Mouse (Mus musculus): ENCODE results near the gene S100a7a. TPM values are rescaled to one million over a fixed set of nuclear protein-coding genes. Genes with fewer than 3 reads are reported as not detected.

S100a7a gene
- polyA plus RNA-seq, 1 experiment from 2014 or later, result not detected

- no peaks in the 10 kb centered on the region for H3K36me3 ChIP-seq (ENCODE audit: control insufficient read depth, insufficient read depth, low read length)
- no peak for DNase-seq (ENCODE audit: low spot score)
- no peak overlapping the region for H3K9ac ChIP-seq (ENCODE audit: low read depth, low read length)
- no peaks in the 10 kb centered on the region for H3K9me3 ChIP-seq (ENCODE audit: control insufficient read depth, low read length)
- H3K27ac ChIP-seq (ENCODE audit: low read depth, low read length), result no peak overlapping the region
- H3K4me3 ChIP-seq (ENCODE audit: low read depth, low read length), result no peak overlapping the region
- WGBS, result 72% methylated on average over 4 of the region's 4 CpGs
- no peak overlapping the region for H3K4me2 ChIP-seq
- H3K4me1 ChIP-seq (replicated peaks; ENCODE audit: control insufficient read depth, insufficient read depth, low read length), result no peaks in the 10 kb centered on the region
- no peaks in the 10 kb centered on the region for H3K27me3 ChIP-seq (replicated peaks; ENCODE audit: control insufficient read depth, insufficient read depth, low read length)
- no peak for ATAC-seq (replicated peaks; ENCODE audit: low FRiP score)
Observed at GRCm38 (mm10) chr3:90657405-90657804, 3.6 kb downstream of the S100a7a start.

- no peaks in the 10 kb centered on the region for H3K9me3 ChIP-seq (ENCODE audit: control insufficient read depth, low read length)
- H3K4me3 ChIP-seq (ENCODE audit: low read depth, low read length), result no peak overlapping the region
- no peaks in the 10 kb centered on the region for H3K27me3 ChIP-seq (replicated peaks; ENCODE audit: control insufficient read depth, insufficient read depth, low read length)
- no peak overlapping the region for H3K4me2 ChIP-seq
- H3K36me3 ChIP-seq (ENCODE audit: control insufficient read depth, insufficient read depth, low read length), result no peaks in the 10 kb centered on the region
- H3K27ac ChIP-seq (ENCODE audit: low read depth, low read length), result no peak overlapping the region
- DNase-seq (ENCODE audit: low spot score) (no peak), ATAC-seq (replicated peaks; ENCODE audit: low FRiP score) (no peak)
- H3K4me1 ChIP-seq (replicated peaks; ENCODE audit: control insufficient read depth, insufficient read depth, low read length), result no peaks in the 10 kb centered on the region
- H3K9ac ChIP-seq (ENCODE audit: low read depth, low read length), result no peak overlapping the region
Observed at GRCm38 (mm10) chr3:90659364-90660044, 5.7 kb downstream of the S100a7a start.

- ATAC-seq (replicated peaks; ENCODE audit: low FRiP score) (no peak), DNase-seq (ENCODE audit: low spot score) (no peak)
- no peaks in the 10 kb centered on the region for H3K27me3 ChIP-seq (replicated peaks; ENCODE audit: control insufficient read depth, insufficient read depth, low read length)
- H3K9ac ChIP-seq (ENCODE audit: low read depth, low read length), result no peak overlapping the region
- H3K4me1 ChIP-seq (replicated peaks; ENCODE audit: control insufficient read depth, insufficient read depth, low read length), result no peaks in the 10 kb centered on the region
- no peaks in the 10 kb centered on the region for H3K36me3 ChIP-seq (ENCODE audit: control insufficient read depth, insufficient read depth, low read length)
- no peaks in the 10 kb centered on the region for H3K9me3 ChIP-seq (ENCODE audit: control insufficient read depth, low read length)
- no peak overlapping the region for H3K27ac ChIP-seq (ENCODE audit: low read depth, low read length)
- no peak overlapping the region for H3K4me3 ChIP-seq (ENCODE audit: low read depth, low read length)
- WGBS, result 49% methylated on average over 2 of the region's 2 CpGs
- no peak overlapping the region for H3K4me2 ChIP-seq
Observed at GRCm38 (mm10) chr3:90664219-90664618, 10.4 kb downstream of the S100a7a start.

GRCm38 (mm10) chr3:90668846-90669245, 15.0 kb downstream of the S100a7a start, which contains the start of gene S100a8:
Gene S100a8, plus strand, starts transcription at chr3:90668978.
- Histone ChIP-seq H3K36me3 (ENCODE audit: control insufficient read depth, insufficient read depth, low read length) (no peaks in the 10 kb centered on the region), H3K4me1 (replicated peaks; ENCODE audit: control insufficient read depth, insufficient read depth, low read length) (no peaks in the 10 kb centered on the region), H3K4me2 (no peak within 1 kb of the TSS), H3K9ac (ENCODE audit: low read depth, low read length) (no peak within 1 kb of the TSS), H3K9me3 (ENCODE audit: control insufficient read depth, low read length) (no peaks in the 10 kb centered on the region), H3K27me3 (replicated peaks; ENCODE audit: control insufficient read depth, insufficient read depth, low read length) (no peaks in the 10 kb centered on the region), H3K27ac (ENCODE audit: low read depth, low read length) (no peak within 1 kb of the TSS), H3K4me3 (ENCODE audit: low read depth, low read length) (no peak within 1 kb of the TSS)
- ATAC-seq (replicated peaks; ENCODE audit: low FRiP score) (no peak), DNase-seq (ENCODE audit: low spot score) (no peak)
- WGBS, result 67% methylated on average over 8 of the region's 8 CpGs

- no peak overlapping the region for H3K9ac ChIP-seq (ENCODE audit: low read depth, low read length)
- ATAC-seq (replicated peaks; ENCODE audit: low FRiP score) (no peak), DNase-seq (ENCODE audit: low spot score) (no peak)
- no peak overlapping the region for H3K27ac ChIP-seq (ENCODE audit: low read depth, low read length)
- H3K4me1 ChIP-seq (replicated peaks; ENCODE audit: control insufficient read depth, insufficient read depth, low read length), result no peaks in the 10 kb centered on the region
- no peak overlapping the region for H3K4me2 ChIP-seq
- no peaks in the 10 kb centered on the region for H3K9me3 ChIP-seq (ENCODE audit: control insufficient read depth, low read length)
- H3K4me3 ChIP-seq (ENCODE audit: low read depth, low read length), result no peak overlapping the region
- no peaks in the 10 kb centered on the region for H3K36me3 ChIP-seq (ENCODE audit: control insufficient read depth, insufficient read depth, low read length)
- 24% methylated on average over 3 of the region's 3 CpGs for WGBS
- H3K27me3 ChIP-seq (replicated peaks; ENCODE audit: control insufficient read depth, insufficient read depth, low read length), result no peaks in the 10 kb centered on the region
Observed at GRCm38 (mm10) chr3:90678656-90679055, 24.8 kb downstream of the S100a7a start.

- no peak overlapping the region for H3K4me3 ChIP-seq (ENCODE audit: low read depth, low read length)
- no peaks in the 10 kb centered on the region for H3K36me3 ChIP-seq (ENCODE audit: control insufficient read depth, insufficient read depth, low read length)
- WGBS, result 89% methylated on average over 3 of the region's 3 CpGs
- H3K4me2 ChIP-seq, result no peak overlapping the region
- no peak overlapping the region for H3K9ac ChIP-seq (ENCODE audit: low read depth, low read length)
- no peaks in the 10 kb centered on the region for H3K27me3 ChIP-seq (replicated peaks; ENCODE audit: control insufficient read depth, insufficient read depth, low read length)
- no peaks in the 10 kb centered on the region for H3K9me3 ChIP-seq (ENCODE audit: control insufficient read depth, low read length)
- no peaks in the 10 kb centered on the region for H3K4me1 ChIP-seq (replicated peaks; ENCODE audit: control insufficient read depth, insufficient read depth, low read length)
- H3K27ac ChIP-seq (ENCODE audit: low read depth, low read length), result no peak overlapping the region
- DNase-seq (ENCODE audit: low spot score) (no peak), ATAC-seq (replicated peaks; ENCODE audit: low FRiP score) (no peak)
Observed at GRCm38 (mm10) chr3:90683929-90684328, 30.1 kb downstream of the S100a7a start.

GRCm38 (mm10) chr3:90686835-90687234, 33.0 kb downstream of the S100a7a start:
- 70% methylated on average over 2 of the region's 2 CpGs for WGBS
- no peaks in the 10 kb centered on the region for H3K27me3 ChIP-seq (replicated peaks; ENCODE audit: control insufficient read depth, insufficient read depth, low read length)

GRCm38 (mm10) chr3:90693496-90693895, 39.7 kb downstream of the S100a7a start:
- Histone ChIP-seq H3K4me2 (no peak overlapping the region), H3K9me3 (ENCODE audit: control insufficient read depth, low read length) (no peaks in the 10 kb centered on the region), H3K4me3 (ENCODE audit: low read depth, low read length) (no peak overlapping the region), H3K9ac (ENCODE audit: low read depth, low read length) (no peak overlapping the region), H3K27me3 (replicated peaks; ENCODE audit: control insufficient read depth, insufficient read depth, low read length) (no peaks in the 10 kb centered on the region), H3K36me3 (ENCODE audit: control insufficient read depth, insufficient read depth, low read length) (no peaks in the 10 kb centered on the region), H3K27ac (ENCODE audit: low read depth, low read length) (no peak overlapping the region), H3K4me1 (replicated peaks; ENCODE audit: control insufficient read depth, insufficient read depth, low read length) (no peaks in the 10 kb centered on the region)
- ATAC-seq (replicated peaks; ENCODE audit: low FRiP score) (no peak), DNase-seq (ENCODE audit: low spot score) (no peak)
- 52% methylated on average over 2 of the region's 2 CpGs for WGBS

More at GRCm38 (mm10) chr3:90686835-90687234, 33.0 kb downstream of the S100a7a start:
- Histone ChIP-seq H3K9me3 (ENCODE audit: control insufficient read depth, low read length) (no peaks in the 10 kb centered on the region), H3K9ac (ENCODE audit: low read depth, low read length) (no peak overlapping the region), H3K27ac (ENCODE audit: low read depth, low read length) (no peak overlapping the region), H3K36me3 (ENCODE audit: control insufficient read depth, insufficient read depth, low read length) (no peaks in the 10 kb centered on the region), H3K4me1 (replicated peaks; ENCODE audit: control insufficient read depth, insufficient read depth, low read length) (no peaks in the 10 kb centered on the region), H3K4me3 (ENCODE audit: low read depth, low read length) (no peak overlapping the region), H3K4me2 (no peak overlapping the region)
- ATAC-seq (replicated peaks; ENCODE audit: low FRiP score), result no peak
- DNase-seq (ENCODE audit: low spot score), result no peak

- H3K36me3 ChIP-seq (ENCODE audit: control insufficient read depth, insufficient read depth, low read length), result no peaks in the 10 kb centered on the region
- no peak within 1 kb of the TSS for H3K27ac ChIP-seq (ENCODE audit: low read depth, low read length)
- DNase-seq (ENCODE audit: low spot score) (no peak), ATAC-seq (replicated peaks; ENCODE audit: low FRiP score) (no peak)
- no peaks in the 10 kb centered on the region for H3K27me3 ChIP-seq (replicated peaks; ENCODE audit: control insufficient read depth, insufficient read depth, low read length)
- H3K4me1 ChIP-seq (replicated peaks; ENCODE audit: control insufficient read depth, insufficient read depth, low read length), result no peaks in the 10 kb centered on the region
- WGBS, result 58% methylated on average over 3 of the region's 3 CpGs
- H3K9ac ChIP-seq (ENCODE audit: low read depth, low read length), result no peak within 1 kb of the TSS
- no peak within 1 kb of the TSS for H3K4me2 ChIP-seq
- H3K9me3 ChIP-seq (ENCODE audit: control insufficient read depth, low read length), result no peaks in the 10 kb centered on the region
- H3K4me3 ChIP-seq (ENCODE audit: low read depth, low read length), result no peak within 1 kb of the TSS
Observed at GRCm38 (mm10) chr3:90695613-90696012, 41.8 kb downstream of the S100a7a start, which contains the start of gene S100a9. Gene S100a9, minus strand, starts transcription at chr3:90695721.
